Mouse (Mus musculus) forebrain, embryonic 10.5 days (tissue): Measurements from ENCODE around the gene Zfp296. TPM values are rescaled to one million over a fixed set of nuclear protein-coding genes. Genes with fewer than 3 reads are reported as not detected.

Experiments used
- DNase-seq: peaks from one replicate; pipeline ENCODE4 v3.0.0-alpha.2; 2017; ENCODE audit warnings: low spot score; ENCODE audit errors: extremely low spot score
- H3K27ac ChIP-seq: fragments of 300-500 bp; sonication (generic); 2 replicates; pipeline ENCODE4 v1.5.1; 2016; ENCODE audit warnings: mild to moderate bottlenecking
- H3K27me3 ChIP-seq: fragments of 300-500 bp; sonication (generic); 2 replicates; pipeline ENCODE4 v1.6.1; 2016; ENCODE audit warnings: mild to moderate bottlenecking; ENCODE audit not compliant: poor library complexity, severe bottlenecking
- H3K36me3 ChIP-seq: fragments of 300-500 bp; sonication (generic); replicated peaks from 2 replicates; pipeline ENCODE4 v1.6.1; 2016; ENCODE audit warnings: mild to moderate bottlenecking, moderate library complexity
- H3K4me1 ChIP-seq: fragments of 300-500 bp; sonication (generic); 2 replicates; pipeline ENCODE4 v1.6.1; 2016
- H3K4me3 ChIP-seq: fragments of 300-500 bp; sonication (generic); 2 replicates; pipeline ENCODE4 v1.5.1; 2016; ENCODE audit warnings: mild to moderate bottlenecking, moderate library complexity
- H3K9me3 ChIP-seq: fragments of 300-500 bp; sonication (generic); 2 replicates; pipeline ENCODE4 v1.6.1; 2016; ENCODE audit warnings: mild to moderate bottlenecking, moderate library complexity
- WGBS: fragments of 180-500 bp; shearing (Covaris S2); methylation state at CpG from one replicate; pipeline ENCODE4 v1.1.7; 2016; 5-methylcytosine and 5-hydroxymethylcytosine counted together
- polyA plus RNA-seq: library from polyadenylated mRNA; unstranded; fragments of >200 nt; fragmentation: Nextera tagmentation; extraction: Ambion mirVana; gene quantifications from 2 replicates; pipeline ENCODE4 v1.2.1, GENCODE M21; 2016

Zfp296 gene
- polyA plus RNA-seq, 1 experiment from 2014 or later = 0.47 TPM

- H3K4me1 ChIP-seq = no peaks in the 10 kb centered on the region
- no peak overlapping the region for H3K27ac ChIP-seq
- H3K9me3 ChIP-seq = no peaks in the 10 kb centered on the region
- no peak overlapping the region for H3K4me3 ChIP-seq
- DNase-seq = no peak
- H3K27me3 ChIP-seq = no peaks in the 10 kb centered on the region
- H3K36me3 ChIP-seq = peaks cover 69% of the 10 kb centered on the region
- WGBS = 85% methylated on average over 2 of the region's 2 CpGs
Observed at GRCm38 (mm10) chr7:19552443-19552842, 24.6 kb upstream of the Zfp296 start.

DNA sequence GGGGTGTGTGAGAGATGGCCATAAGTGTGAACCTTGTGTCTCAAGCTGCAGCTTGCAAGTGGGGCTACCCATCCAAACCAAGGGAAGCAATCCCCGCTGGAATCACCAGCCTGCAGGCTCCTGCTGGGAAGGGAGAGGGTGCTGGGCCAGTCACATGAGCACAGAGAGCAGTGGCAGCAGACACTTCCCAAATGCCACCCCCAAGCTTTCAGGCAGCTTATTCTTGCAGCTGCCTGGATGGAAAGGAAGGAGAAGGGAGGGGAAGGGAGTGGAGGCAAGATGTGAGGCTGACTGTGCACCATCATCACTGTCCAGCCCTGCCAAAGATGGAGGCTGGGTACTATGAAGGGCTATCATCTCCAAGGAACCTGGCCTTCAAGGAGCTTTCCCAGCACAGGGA is 22.9 kb upstream of the Zfp296 start:
- Histone ChIP-seq H3K36me3 (peaks cover 77% of the 10 kb centered on the region), H3K4me3 (no peak overlapping the region)
- WGBS = 81% methylated on average over 1 of the region's 1 CpGs

DNA sequence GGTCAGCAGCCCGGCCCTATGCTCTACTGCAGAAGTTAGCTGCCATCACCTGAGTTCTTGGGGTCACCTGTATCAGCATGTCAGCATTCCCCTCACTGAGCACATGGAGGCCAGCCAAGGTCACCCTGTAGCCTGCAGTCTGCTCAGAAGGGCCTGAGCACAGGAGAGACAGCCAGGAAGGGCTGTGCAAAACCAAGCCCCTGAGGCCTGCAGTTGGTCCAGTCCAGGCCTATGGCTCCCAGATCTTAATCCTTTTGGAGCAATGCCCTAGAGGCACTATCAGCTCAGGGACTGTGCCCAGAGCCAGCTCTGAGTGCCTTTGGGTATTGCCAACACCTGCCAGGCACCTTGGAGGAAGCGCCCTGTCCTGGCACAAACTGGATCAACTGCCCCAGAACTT is 20.0 kb upstream of the Zfp296 start:
- Histone ChIP-seq H3K27me3 (no peaks in the 10 kb centered on the region), H3K4me3 (peak overlapping the region; percentile 6), H3K27ac (no peak overlapping the region), H3K4me1 (peaks cover 37% of the 10 kb centered on the region), H3K9me3 (no peaks in the 10 kb centered on the region), H3K36me3 (peaks cover 71% of the 10 kb centered on the region)
- no peak for DNase-seq
- 96% methylated on average over 2 of the region's 2 CpGs for WGBS

More for the DNA sequence above, 22.9 kb upstream of the Zfp296 start:
- DNase-seq = no peak
- peaks cover 15% of the 10 kb centered on the region for H3K4me1 ChIP-seq
- no peaks in the 10 kb centered on the region for H3K27me3 ChIP-seq
- no peaks in the 10 kb centered on the region for H3K9me3 ChIP-seq
- H3K27ac ChIP-seq = no peak overlapping the region

DNA sequence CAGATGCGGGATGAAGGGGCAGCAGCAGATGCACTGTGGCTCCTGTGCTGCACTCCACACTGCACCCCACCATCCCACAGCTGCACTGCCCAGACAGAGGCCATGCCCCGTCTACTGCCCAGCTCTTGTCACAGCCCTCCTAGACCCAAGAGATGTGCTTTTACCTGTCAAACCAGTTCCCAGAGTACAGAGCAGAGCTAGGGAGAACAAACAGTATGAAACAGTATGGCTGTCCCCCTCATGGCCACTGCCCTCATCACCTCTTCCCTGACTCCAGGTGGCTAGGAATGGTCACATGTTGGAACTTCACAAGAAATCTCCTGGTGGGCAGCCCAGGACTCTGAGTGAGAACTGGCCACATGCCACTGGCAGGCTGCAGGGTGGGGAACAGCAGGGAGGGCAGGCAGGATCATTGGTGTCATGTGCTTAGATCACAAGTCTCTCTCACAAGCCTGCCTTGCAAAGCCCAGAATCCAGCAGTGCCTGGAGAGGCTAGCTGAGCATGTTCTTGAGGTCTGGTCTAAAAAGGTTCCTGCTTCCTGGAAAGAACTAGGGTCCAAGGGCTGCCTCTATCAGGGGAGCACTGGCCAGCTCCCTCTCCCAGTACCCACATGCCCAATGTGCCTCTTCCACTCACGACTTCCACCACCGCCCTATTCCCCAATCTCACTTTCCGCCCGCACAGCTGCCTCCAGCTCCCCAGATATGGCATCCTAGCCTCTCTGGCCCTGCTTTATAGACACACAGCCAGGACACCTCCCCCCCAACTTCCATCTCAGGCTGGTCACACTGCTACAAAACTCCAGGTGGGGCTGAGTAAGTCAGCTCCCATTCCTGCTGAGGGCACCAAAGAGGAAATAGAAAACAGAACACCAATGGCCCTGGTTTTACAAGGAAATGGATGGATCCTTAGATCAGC is 18.8 kb upstream of the Zfp296 start:
- Histone ChIP-seq H3K27ac (0 out of 2 replicates have a peak overlapping the region, but pooled peaks have one; percentile 40), H3K4me3 (peak overlapping the region; percentile 10; the same call in 1 of the 2 replicates), H3K4me1 (peaks cover 44% of the 10 kb centered on the region), H3K36me3 (peaks cover 60% of the 10 kb centered on the region), H3K9me3 (no peaks in the 10 kb centered on the region), H3K27me3 (no peaks in the 10 kb centered on the region)
- 91% methylated on average over 6 of the region's 6 CpGs for WGBS
- no peak for DNase-seq

DNA sequence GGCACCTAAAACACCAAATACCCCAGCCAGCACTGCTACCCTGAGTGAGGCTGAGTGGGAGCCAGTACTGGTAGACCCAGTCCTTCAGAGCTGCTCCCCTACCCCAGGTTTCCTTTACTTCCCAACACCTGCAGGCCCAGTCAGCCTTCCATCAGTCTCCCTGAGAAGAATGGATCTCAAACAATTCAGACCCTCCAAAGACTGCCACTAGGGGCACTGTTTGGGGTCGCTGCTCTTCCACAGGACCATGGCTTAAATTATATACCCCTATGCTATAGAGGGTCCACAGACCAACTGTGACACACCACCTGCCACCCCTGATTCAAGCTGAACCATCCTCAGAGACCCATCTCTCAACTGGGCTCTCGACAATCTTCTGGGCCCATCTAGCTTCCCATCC is 18.1 kb upstream of the Zfp296 start:
- H3K27me3 ChIP-seq = no peaks in the 10 kb centered on the region
- peak overlapping the region; percentile 100; the same call in 1 of the 2 replicates for H3K4me3 ChIP-seq
- DNase-seq = peak; percentile 35
- WGBS = 48% methylated on average over 2 of the region's 2 CpGs
- peaks cover 51% of the 10 kb centered on the region for H3K4me1 ChIP-seq
- H3K9me3 ChIP-seq = no peaks in the 10 kb centered on the region
- H3K36me3 ChIP-seq = peaks cover 57% of the 10 kb centered on the region
- 0 out of 2 replicates have a peak overlapping the region, but pooled peaks have one; percentile 40 for H3K27ac ChIP-seq

GRCm38 (mm10) chr7:19560491-19561260 is 16.4 kb upstream of the Zfp296 start:
- WGBS = 35% methylated on average over 11 of the region's 11 CpGs
- Histone ChIP-seq H3K4me3 (peak overlapping the region; percentile 100), H3K36me3 (peaks cover 57% of the 10 kb centered on the region), H3K27me3 (no peaks in the 10 kb centered on the region), H3K27ac (peak overlapping the region; percentile 95), H3K9me3 (peaks cover 9% of the 10 kb centered on the region), H3K4me1 (peaks cover 51% of the 10 kb centered on the region)
- no peak for DNase-seq

DNA sequence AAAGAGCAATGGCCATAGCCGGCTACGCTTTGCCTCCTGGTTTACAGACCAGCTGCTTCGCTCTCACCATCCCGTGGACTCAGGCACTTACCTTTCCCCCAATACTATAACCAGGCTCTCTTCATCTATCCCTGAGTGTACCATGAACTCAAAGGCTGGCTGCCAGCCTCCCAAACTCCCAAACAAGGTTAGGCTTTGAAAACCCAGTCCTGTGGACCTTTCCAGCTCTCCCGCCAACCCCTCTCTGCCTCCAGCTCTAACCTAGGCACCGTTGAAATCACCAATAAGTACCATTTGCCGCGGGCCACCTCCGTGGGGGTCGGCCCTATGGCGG is 15.7 kb upstream of the Zfp296 start:
- peaks cover 51% of the 10 kb centered on the region for H3K4me1 ChIP-seq
- no peak for DNase-seq
- WGBS = 2% methylated on average over 11 of the region's 11 CpGs
- no peaks in the 10 kb centered on the region for H3K27me3 ChIP-seq
- H3K4me3 ChIP-seq = peak overlapping the region; percentile 100
- peak overlapping the region; percentile 95 for H3K27ac ChIP-seq
- H3K36me3 ChIP-seq = peaks cover 55% of the 10 kb centered on the region
- H3K9me3 ChIP-seq = peaks cover 9% of the 10 kb centered on the region

- Histone ChIP-seq H3K9me3 (peaks cover 9% of the 10 kb centered on the region), H3K27me3 (no peaks in the 10 kb centered on the region), H3K27ac (peak overlapping the region; percentile 95), H3K4me3 (peak overlapping the region; percentile 100), H3K4me1 (peaks cover 51% of the 10 kb centered on the region), H3K36me3 (peaks cover 54% of the 10 kb centered on the region)
- WGBS = under 1% methylated on average over 102 of the region's 102 CpGs
- peak; percentile 95 for DNase-seq
Observed at GRCm38 (mm10) chr7:19561765-19562642, 15.1 kb upstream of the Zfp296 start.

GRCm38 (mm10) chr7:19562643-19563410 is 14.3 kb upstream of the Zfp296 start, which contains the start of gene Ppp1r37:
Gene Ppp1r37 (minus strand): TSS chr7:19563076.
- peaks cover 51% of the 10 kb centered on the region for H3K36me3 ChIP-seq
- WGBS = 3% methylated on average over 19 of the region's 19 CpGs
- peaks cover 49% of the 10 kb centered on the region for H3K4me1 ChIP-seq

GRCm38 (mm10) chr7:19563884-19564283 is 13.2 kb upstream of the Zfp296 start:
- WGBS = 82% methylated on average over 3 of the region's 3 CpGs
- Histone ChIP-seq H3K27ac (no peak overlapping the region), H3K4me1 (peaks cover 39% of the 10 kb centered on the region), H3K9me3 (peaks cover 9% of the 10 kb centered on the region), H3K27me3 (no peaks in the 10 kb centered on the region), H3K4me3 (peak overlapping the region; percentile 100; the same call in 1 of the 2 replicates), H3K36me3 (peaks cover 47% of the 10 kb centered on the region)
- DNase-seq = no peak

More at GRCm38 (mm10) chr7:19562643-19563410, 14.3 kb upstream of the Zfp296 start, which contains the start of gene Ppp1r37:
- Histone ChIP-seq H3K27ac (peak within 1 kb of the TSS; percentile 95), H3K27me3 (no peaks in the 10 kb centered on the region), H3K9me3 (peaks cover 9% of the 10 kb centered on the region), H3K4me3 (peak within 1 kb of the TSS; percentile 100)
- peak; percentile 40 for DNase-seq

DNA sequence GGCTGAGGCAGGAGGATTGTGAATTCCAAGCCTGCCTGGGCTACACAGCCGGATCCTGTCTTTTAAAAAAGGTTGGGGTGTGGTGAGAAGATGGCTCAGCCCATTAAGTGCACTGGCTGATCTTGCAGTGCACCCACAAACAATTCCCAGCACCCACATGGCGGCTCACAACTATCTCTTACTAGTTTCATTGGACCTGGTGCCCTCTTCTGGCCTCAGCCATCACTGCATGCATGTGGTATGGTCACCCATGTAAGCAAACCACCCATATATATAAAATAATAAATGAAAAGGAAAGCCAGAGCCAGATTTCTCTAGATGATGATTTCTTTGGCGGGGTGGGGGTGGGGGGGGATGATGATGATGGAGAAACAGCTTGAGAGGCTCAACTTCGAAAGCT is 12.6 kb upstream of the Zfp296 start:
- H3K27ac ChIP-seq = no peak overlapping the region
- H3K27me3 ChIP-seq = no peaks in the 10 kb centered on the region
- 91% methylated on average over 4 of the region's 4 CpGs for WGBS
- no peak for DNase-seq
- peaks cover 52% of the 10 kb centered on the region for H3K36me3 ChIP-seq
- H3K4me1 ChIP-seq = peaks cover 33% of the 10 kb centered on the region
- H3K4me3 ChIP-seq = 0 out of 2 replicates have a peak overlapping the region, but pooled peaks have one; percentile 100
- peaks cover 9% of the 10 kb centered on the region for H3K9me3 ChIP-seq
